Mouse (Mus musculus) embryonic stem cell, embryonic (primary cell): Measurements from ENCODE around the gene Cnfn.

Experiments
- CTCF ChIA-PET, 4 experiments: fragments of 300-600 bp in 2 of 4; fragments of 350-600 bp in 2 of 4; sonication (Branson Sonifier 250); formaldehyde crosslinking; loops; one replicate each; lab custom pipeline; 2022; ENCODE audit warnings: inconsistent platforms in 2 of 4; lab: Charles Lee
- POLR2A ChIA-PET, 4 experiments: fragments of 300-600 bp in 2 of 4; fragments of 350-600 bp in 2 of 4; sonication (Branson Sonifier 250); formaldehyde crosslinking; loops; one replicate each; lab custom pipeline; 2022; ENCODE audit warnings: antibody characterized with exemption in 4 of 4, inconsistent platforms in 1 of 4; lab: Charles Lee

The Cnfn gene

DNA sequence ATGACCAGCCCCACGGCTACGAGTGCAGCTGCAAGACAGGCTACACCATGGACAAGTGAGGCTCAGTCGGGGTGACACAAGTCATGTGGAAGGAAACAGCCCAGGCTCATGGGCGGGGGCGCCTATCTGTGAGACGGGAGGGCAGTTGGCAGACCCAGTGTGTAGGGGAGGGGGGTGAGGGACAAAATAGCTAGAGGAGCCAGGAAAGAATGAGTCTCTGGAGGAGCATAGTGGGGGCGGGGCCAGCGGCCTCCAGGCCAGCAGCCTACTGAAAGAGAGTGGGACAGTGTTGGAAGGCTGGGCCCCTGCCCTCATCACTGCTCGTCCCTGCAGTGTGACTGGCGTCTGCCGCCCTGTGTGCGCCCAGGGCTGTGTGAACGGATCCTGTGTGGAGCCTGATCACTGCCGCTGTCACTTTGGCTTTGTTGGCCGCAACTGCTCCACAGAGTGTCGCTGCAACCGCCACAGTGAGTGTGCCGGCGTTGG, 10.8 kb downstream of the Cnfn start:
- CTCF ChIA-PET, result interaction anchor here in 2 of 4 experiments (0.8 to 1.6 kb wide), 4 partner anchors 20 to 50 kb away, joined by 3 read pairs; no protein-coding TSS in a partner anchor
- POLR2A ChIA-PET, result interaction anchor here in 2 of 4 experiments (0.5 to 1.0 kb wide), 2 partner anchors 36 to 1830 kb away, joined by 3 read pairs; no protein-coding TSS in a partner anchor

DNA sequence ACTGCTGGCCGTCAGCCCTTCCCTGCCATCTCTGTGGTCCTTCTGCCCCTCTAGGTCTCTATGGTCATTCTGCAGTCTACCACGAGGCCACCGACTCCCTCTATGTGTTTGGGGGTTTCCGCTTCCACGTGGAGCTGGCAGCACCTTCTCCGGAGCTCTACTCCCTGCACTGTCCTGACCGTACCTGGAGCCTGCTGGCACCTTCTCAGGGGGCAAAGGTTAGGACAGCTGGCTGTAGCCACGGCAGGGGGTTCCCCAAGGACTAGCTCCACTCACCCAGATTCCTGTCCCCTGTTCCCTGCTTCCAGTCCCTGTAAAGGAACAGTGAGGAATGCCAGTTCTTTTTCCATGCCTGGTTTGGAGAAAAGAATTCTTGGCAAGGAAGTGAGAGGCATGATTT, 20.7 kb downstream of the Cnfn start:
- CTCF ChIA-PET, result interaction anchor here in 1 of 4 experiments (0.6 kb wide), 1 partner anchor 60 kb away, joined by 3 read pairs; no protein-coding TSS in a partner anchor
- POLR2A ChIA-PET, result interaction anchor here in 1 of 4 experiments (1.3 kb wide), 1 partner anchor 17 kb away, joined by 6 read pairs; no protein-coding TSS in a partner anchor

DNA sequence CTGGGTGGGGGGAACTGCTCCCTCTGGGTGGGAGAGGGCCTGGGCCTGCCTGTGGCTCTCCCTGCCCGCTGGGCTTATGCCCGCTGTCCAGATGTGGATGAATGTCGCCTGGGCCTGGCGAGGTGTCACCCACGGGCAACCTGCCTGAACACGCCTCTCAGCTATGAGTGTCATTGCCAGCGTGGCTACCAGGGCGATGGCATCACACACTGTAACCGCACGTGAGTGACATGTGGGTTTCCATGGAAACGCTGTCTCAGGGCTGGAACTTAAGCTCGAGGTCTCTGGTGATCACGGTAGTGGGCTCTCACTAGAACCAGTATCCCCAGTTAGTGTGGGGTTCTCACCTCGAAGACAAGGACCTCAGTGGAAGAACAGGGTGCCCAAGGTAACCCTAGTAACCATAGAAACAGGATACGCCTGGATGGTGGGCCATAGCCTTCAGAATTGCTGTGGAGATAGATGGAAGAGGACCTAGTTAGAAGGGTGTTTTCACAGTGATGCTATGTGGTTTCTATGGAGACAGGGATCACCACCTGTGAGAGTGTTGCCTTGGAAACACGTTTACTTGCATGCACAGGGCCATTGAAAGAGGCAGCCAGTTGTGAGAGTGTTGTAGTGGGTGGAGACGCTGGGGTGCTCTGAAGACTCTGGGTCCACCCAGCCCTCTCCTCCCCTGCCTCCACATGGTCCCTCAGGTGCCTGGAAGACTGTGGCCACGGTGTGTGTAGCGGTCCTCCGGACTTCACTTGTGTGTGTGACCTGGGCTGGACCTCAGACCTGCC, 28.3 kb downstream of the Cnfn start:
- ChIA-PET CTCF (no interaction called here), POLR2A (no interaction called here)

DNA sequence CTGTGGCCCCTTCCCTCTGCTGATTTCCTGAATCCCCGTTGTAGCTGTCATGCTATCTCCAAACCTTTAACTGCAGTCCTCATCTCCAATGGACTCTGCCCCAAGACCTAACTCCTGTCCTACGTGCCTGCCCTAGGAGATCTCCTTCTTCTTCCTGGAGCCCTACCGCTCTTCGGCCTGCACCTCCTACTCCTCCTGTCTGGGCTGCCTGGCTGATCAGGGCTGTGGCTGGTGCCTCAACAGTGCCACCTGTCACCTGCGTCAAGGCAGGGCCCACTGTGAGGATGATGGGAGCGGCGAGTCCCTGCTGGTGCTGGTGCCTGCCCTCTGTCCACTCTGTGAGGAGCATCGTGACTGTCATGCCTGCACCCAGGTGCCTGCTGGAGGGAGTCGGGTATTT, 30.2 kb downstream of the Cnfn start:
- POLR2A ChIA-PET, result interaction anchor here in 1 of 4 experiments (0.5 to 1.6 kb wide), 2 partner anchors 43 to 56 kb away, joined by 3 read pairs; no protein-coding TSS in a partner anchor
- CTCF ChIA-PET, result interaction anchor here in 1 of 4 experiments (0.8 kb wide), 1 partner anchor 17 kb away, joined by 3 read pairs; no protein-coding TSS in a partner anchor

DNA sequence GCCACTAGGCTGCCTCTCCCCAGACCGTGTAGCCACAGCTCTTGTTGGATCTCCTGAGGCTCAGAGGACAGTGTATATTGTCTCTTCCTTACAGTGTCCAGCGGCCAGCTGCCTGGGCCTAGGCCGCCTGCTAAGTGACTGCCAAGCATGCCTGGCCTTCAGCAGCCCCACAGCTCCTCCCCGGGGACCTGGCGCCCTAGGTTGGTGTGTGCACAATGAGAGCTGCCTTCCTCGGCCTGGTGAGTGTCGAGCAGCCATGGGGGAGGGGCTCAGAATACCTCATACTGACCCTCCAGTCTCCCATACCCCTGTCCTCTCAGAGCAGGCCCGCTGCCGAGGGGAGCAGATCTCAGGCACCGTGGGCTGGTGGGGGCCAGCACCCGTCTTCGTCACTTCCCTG, 35.1 kb downstream of the Cnfn start:
- CTCF ChIA-PET, result interaction anchor here (0.5 to 3.3 kb wide), 31 partner anchors 9 to 241 kb away, joined by 3 to 28 read pairs (median 6); partner anchors contain the start of genes Pafah1b3 (in 3 of the 4), Megf8 (in 2 of the 4), Dedd2 (in 1 of the 4) and Zfp526 (in 1 of the 4)
- POLR2A ChIA-PET, result interaction anchor here in 3 of 4 experiments (0.7 to 2.1 kb wide), 5 partner anchors 9 to 146 kb away, joined by 3 to 8 read pairs (median 6); partner anchors contain the start of gene Megf8 (in 1 of the 3)

DNA sequence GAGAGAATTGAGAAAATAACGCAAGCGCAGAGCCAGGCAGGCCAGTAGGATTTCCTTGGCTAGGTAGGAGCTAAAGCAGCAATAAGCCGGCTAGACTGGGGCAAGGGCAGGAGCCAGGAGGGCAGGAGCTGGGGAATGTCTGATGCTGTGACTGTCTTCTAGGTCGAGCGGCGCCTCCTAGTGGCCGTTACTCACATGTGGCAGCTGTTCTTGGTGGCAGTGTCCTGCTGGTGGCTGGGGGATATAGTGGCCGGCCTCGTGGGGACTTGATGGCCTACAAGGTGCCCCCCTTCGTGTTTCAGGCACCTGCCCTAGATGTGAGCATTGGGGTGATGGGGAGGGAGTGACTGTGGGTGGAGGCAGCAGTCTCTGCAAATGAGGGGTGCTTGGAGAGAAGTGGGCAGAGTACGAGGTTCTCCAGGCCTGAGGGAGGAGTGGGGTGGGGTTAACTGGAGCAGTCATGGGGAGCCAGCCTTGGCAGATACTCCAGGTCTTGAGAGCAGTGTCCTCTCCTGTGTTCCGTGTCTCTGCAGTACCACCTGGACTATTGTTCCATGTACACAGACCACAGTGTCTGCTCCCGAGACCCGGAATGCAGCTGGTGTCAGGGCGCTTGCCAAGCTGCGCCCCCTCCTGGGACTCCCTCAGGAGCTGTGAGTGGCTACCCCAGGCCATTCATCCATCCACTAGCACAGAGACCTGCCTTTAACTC, 35.8 kb downstream of the Cnfn start:
- POLR2A ChIA-PET, result interaction anchor here (0.6 to 2.1 kb wide), 11 partner anchors 8 to 893 kb away, joined by 3 to 8 read pairs (median 3); partner anchors contain the start of genes Megf8 (in 2 of the 4) and Pafah1b3 (in 1 of the 4)
- CTCF ChIA-PET, result interaction anchor here (0.5 to 3.3 kb wide), 77 partner anchors 9 to 322 kb away, joined by 3 to 28 read pairs (median 4); partner anchors contain the start of genes Megf8 (in 3 of the 4), Pafah1b3 (in 3 of the 4), Tmem145 (in 2 of the 4) and Dedd2 (in 1 of the 4)

DNA sequence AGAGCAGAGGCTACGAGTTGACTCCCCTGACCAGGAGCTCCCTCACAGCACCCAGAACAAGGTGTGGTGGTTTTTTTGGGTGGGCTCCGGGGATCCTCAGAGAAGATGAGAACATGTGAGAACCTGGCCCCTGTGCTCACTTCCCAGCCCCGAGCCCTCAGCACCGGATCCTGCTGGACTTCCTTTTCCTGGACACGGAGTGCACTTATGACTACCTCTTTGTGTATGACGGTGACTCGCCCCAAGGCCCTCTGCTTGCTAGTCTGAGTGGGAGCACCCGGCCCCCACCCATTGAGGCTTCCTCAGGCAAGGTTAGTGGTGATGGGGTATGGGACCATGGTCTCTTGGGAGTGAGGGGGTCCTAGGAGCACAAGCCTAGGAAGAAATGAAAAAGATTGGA, 43.3 kb downstream of the Cnfn start:
- POLR2A ChIA-PET, result interaction anchor here in 2 of 4 experiments (0.6 to 1.2 kb wide), 3 partner anchors 10 to 62 kb away, joined by 3 to 4 read pairs (median 4); partner anchors contain the start of genes Megf8 (in 1 of the 2) and Pafah1b3 (in 1 of the 2)
- CTCF ChIA-PET, result interaction anchor here in 1 of 4 experiments (0.8 to 1.6 kb wide), 4 partner anchors 9 to 226 kb away, joined by 3 to 6 read pairs (median 4); partner anchors contain the start of genes Gsk3a and Megf8

DNA sequence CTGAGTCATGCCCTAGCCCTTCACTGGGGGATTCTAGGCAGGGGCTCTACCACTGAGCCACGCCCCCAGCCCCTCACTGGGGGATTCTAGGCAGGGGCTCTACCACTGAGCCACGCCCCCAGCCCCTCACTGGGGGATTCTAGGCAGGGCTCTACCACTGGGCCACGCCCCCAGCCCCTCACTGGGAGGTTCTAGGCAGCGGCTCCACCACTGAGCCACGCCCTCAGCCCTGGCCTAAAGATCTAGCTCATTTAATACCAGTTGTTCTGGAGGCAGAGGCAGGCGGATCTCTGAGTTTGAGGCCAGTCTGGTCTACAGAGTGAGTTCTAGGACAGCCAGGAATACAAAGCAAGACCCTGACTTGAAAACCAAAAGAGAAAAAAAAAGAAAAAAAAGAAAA, 44.1 kb downstream of the Cnfn start:
- ChIA-PET POLR2A (interaction anchor here in 2 of 4 experiments (0.6 to 1.2 kb wide), 6 partner anchors 8 to 115 kb away, joined by 3 to 6 read pairs (median 4); partner anchors contain the start of genes Megf8 (in 1 of the 2) and Pafah1b3 (in 1 of the 2)), CTCF (interaction anchor here in 1 of 4 experiments (0.8 to 1.6 kb wide), 4 partner anchors 9 to 226 kb away, joined by 3 to 6 read pairs (median 4); partner anchors contain the start of genes Gsk3a and Megf8)

DNA sequence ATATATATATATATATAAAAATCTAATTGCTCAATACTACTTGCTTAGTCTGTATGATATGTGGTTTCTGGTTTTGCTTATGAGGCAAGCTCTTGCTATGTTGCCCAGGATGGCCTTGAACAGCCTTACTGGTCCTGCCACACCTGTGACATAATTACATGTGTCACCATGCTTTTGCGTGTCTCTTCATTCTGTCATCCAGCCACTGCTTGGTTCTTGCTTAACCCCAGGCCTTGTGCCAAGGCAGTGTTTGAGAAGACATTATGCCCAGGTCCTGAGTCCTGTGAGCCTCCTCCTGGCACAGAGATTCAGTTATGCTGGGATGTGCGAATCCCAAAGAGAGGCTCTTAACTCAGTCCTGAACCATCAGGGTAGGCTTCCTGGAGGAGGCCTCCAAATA, 46.3 kb downstream of the Cnfn start:
- CTCF ChIA-PET, result interaction anchor here in 1 of 4 experiments (0.7 to 3.8 kb wide), 2 partner anchors 11 to 56 kb away, joined by 3 to 28 read pairs; no protein-coding TSS in a partner anchor
- POLR2A ChIA-PET, result interaction anchor here in 2 of 4 experiments (0.8 to 1.9 kb wide), 7 partner anchors 10 to 72 kb away, joined by 3 to 7 read pairs (median 4); partner anchors contain the start of gene Pafah1b3 (in 1 of the 2)

DNA sequence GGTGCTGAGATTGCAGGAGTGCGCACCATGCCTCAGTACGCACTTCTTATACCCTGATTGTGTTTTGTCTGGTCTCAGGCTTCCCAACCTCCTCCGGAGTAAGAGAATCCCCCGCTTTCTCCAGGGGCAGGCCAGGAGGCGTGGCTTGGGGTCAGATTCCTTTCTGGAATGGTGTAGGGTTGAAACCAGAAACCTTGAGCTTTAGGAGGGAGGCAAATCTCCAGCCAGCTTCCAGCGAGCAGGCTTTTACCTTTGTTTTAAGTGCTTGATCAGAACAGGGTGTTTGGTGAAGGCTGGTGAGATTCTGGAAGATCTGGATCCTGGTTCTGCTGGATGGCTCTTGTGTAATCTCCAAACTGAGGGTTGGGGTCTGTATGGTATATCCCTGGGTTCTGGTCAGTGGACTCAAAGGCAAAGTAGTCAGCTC, 47.5 kb downstream of the Cnfn start:
- ChIA-PET CTCF (interaction anchor here (0.5 to 3.8 kb wide), 13 partner anchors 11 to 560 kb away, joined by 3 to 28 read pairs (median 3); partner anchors contain the start of gene Tmem145 (in 1 of the 4)), POLR2A (interaction anchor here in 3 of 4 experiments (0.6 to 2.0 kb wide), 19 partner anchors 9 to 248 kb away, joined by 3 to 8 read pairs (median 4); partner anchors contain the start of genes Pafah1b3 (in 2 of the 3), Cxcl17 (in 1 of the 3) and Tmem145 (in 1 of the 3))
